Mouse (Mus musculus) lung, postnatal 36 days (tissue): ENCODE measurements around the gene Aplp1.
A peak's percentile ranks its signal among the peaks of the same experiment; 100 is the strongest.

ENCODE experiments used
- DNase-seq: peaks from one replicate; pipeline ENCODE4 v3.0.0; 2022; ENCODE audit warnings: mixed read lengths

The Aplp1 gene

DNA sequence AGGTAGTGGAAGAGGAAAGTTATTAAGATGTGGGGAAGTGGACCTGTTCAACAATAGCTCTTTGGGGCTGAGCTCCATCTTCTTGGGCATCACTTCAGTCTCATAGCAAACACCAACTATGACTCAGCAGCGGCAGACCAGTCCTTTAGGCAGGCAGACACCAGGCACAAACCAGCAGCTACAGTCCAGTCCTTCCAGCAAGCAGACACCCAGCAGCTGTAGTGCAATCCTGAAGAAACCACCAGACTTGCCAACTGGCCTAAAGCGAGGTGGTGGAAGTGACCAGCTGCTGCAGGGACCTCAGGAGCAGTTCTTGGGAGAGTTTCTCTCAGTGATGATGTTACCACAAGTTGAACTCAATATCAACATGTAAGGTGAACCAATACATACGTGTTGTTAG, 36.7 kb downstream of the Aplp1 start:
- DNase-seq = no peak

DNA sequence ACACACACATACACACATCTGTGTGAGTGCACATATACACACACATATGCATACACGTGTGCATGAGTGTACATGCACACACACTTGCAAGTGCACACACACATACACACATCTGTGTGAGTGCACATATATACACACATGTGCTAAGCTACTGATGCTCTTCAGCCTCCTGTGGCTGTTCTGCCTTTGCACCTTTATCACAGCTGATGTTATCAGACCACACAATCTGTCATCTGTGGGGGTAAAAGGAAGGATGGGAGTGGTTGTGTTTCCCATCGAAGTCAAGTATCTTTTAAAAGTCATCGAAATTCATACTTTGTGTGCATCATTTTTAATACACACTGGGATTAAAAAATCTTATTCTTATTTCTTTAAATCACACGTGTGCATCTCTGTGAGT, 43.0 kb downstream of the Aplp1 start:
- DNase-seq = no peak

DNA sequence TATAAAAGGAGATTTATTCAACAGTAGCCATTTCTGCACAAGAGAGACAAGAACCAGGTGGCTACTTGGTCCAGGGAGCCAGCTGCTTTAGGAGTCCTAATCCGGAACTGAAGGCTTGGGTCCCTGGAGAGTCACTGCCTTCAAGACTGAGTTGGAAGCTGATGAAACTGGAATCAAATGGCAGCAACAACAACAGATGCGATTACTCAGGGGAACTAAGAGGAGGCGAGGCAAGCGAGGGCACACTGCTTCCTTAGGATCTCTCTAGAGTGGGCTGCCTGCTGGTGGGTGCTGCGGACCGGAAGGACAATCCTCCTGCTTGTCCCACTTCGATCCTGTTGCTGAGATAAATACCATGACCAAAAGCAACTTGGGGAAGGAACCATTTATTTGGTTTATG, 45.7 kb downstream of the Aplp1 start:
- DNase-seq = no peak

- DNase-seq = peak; percentile 58
Measured at GRCm38 (mm10) chr7:30394871-30395270, 50.5 kb downstream of the Aplp1 start.

- DNase-seq = peak; percentile 77
Measured at GRCm38 (mm10) chr7:30394379-30394778, 51.0 kb downstream of the Aplp1 start.

- DNase-seq = no peak
Measured at GRCm38 (mm10) chr7:30393631-30394030, 51.7 kb downstream of the Aplp1 start.

DNA sequence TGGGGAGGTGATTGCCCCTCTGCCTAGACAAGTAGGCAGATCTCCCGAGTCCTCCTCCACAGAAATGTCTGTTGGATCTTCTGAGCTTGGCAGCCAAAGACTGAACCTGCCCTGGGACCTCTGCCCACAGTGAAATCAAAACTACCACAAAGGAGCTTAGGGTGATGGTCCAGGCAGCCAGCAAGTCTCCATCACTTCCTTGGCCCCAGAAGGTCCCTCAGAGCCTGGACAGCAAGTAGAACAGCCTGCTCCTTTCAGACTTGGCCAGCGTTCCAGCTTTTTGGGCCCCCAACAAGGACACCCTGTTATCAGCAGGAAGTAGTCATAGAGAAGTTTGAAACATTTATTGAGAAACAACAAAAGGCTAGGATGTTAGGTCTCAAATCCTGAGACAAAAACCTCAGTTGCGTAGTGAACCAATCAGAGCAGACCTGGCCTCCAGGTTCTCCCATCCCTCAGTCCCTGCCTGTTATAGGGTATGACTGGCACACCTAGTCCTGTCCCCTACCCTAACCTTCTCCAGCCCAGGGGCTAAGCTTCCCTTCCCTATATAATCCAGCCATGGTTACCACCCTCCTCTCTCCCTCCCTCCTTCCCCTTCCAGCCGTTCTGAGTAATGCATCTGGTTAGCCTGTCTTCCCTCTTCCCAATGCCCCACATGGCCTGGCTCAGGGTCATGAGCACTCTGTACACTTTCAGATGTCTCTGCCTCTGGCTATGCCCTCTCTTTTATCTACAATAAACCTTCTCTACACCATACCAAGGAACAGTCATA, 52.4 kb downstream of the Aplp1 start:
- no peak for DNase-seq
